Comparison of ENCODE assay signal across 21 mouse cellular contexts in genomic region chr15:74187371-74188070, GRCm38 (mm10).
DNase-seq lines count a peak whose midpoint lies in the region; ATAC-seq lines count a peak whose summit lies in the region.
"Had no signal": no experiment of that assay in that cellular context is flagged by ENCODE, and none has a peak within 500 bp of the region (broad histone marks: within the 10 kb centered on the region; RNA-seq: fewer than 3 reads in every experiment).

No protein-coding gene starts in this region.

- H3K4me3 ChIP-seq in midbrain, embryonic 11.5 days (ENCODE audit: low read depth, low read length) = no peak overlapping the region
- no peak overlapping the region for H3K4me3 ChIP-seq in midbrain, embryonic 16.5 days (ENCODE audit: low read depth, low read length)
- H3K4me3 ChIP-seq in intestine, embryonic 16.5 days (ENCODE audit: low read length) = no peak overlapping the region
- H3K4me3 ChIP-seq: embryonic facial prominence, embryonic 13.5 days; forebrain, embryonic 12.5 days; heart, embryonic 10.5 days; hindbrain, embryonic 13.5 days had no signal

- H3K4me1 ChIP-seq in midbrain, embryonic 11.5 days (ENCODE audit: control insufficient read depth, insufficient read depth, low read length) = no peaks in the 10 kb centered on the region
- H3K4me1 ChIP-seq in midbrain, embryonic 16.5 days (ENCODE audit: control insufficient read depth, insufficient read depth, low read length) = peaks cover 7% of the 10 kb centered on the region; the same call in 1 of the 2 replicates
- no peaks in the 10 kb centered on the region for H3K4me1 ChIP-seq in intestine, embryonic 16.5 days (ENCODE audit: control insufficient read depth, insufficient read depth, low read length)
- H3K4me1 ChIP-seq: embryonic facial prominence, embryonic 13.5 days; heart, embryonic 10.5 days had no signal

- H3K27me3 ChIP-seq in midbrain, embryonic 11.5 days (ENCODE audit: control insufficient read depth, insufficient read depth, low read length) = no peaks in the 10 kb centered on the region
- H3K27me3 ChIP-seq in midbrain, embryonic 16.5 days (ENCODE audit: control insufficient read depth, insufficient read depth, low read depth, low read length) = no peaks in the 10 kb centered on the region
- H3K27me3 ChIP-seq in intestine, embryonic 16.5 days (replicated peaks; ENCODE audit: control insufficient read depth, insufficient read depth, low read length) = no peaks in the 10 kb centered on the region
- H3K27me3 ChIP-seq: embryonic facial prominence, embryonic 13.5 days had no signal

- H3K4me2 ChIP-seq in midbrain, embryonic 11.5 days = no peak overlapping the region
- no peak overlapping the region for H3K4me2 ChIP-seq in midbrain, embryonic 16.5 days (ENCODE audit: low read length)
- no peak overlapping the region for H3K4me2 ChIP-seq in intestine, embryonic 16.5 days (ENCODE audit: low read depth, low read length)
- H3K4me2 ChIP-seq: embryonic facial prominence, embryonic 13.5 days; forebrain, embryonic 12.5 days; hindbrain, embryonic 13.5 days had no signal

- ATAC-seq in midbrain, embryonic 11.5 days (ENCODE audit: low FRiP score) = no peak
- no peak for ATAC-seq in midbrain, embryonic 16.5 days
- no peak for ATAC-seq in intestine, embryonic 16.5 days
- ATAC-seq: inflammation-experienced regulatory T-cells, adult 6 months had no signal

- H3K27ac ChIP-seq in midbrain, embryonic 11.5 days (ENCODE audit: low read depth, low read length) = no peak overlapping the region
- H3K27ac ChIP-seq in midbrain, embryonic 16.5 days (ENCODE audit: low read length) = no peak overlapping the region; the same call in 1 of the 2 replicates
- H3K27ac ChIP-seq in intestine, embryonic 16.5 days (ENCODE audit: low read length) = no peak overlapping the region
- H3K27ac ChIP-seq: embryonic facial prominence, embryonic 13.5 days; forebrain, embryonic 12.5 days; heart, embryonic 10.5 days; hindbrain, embryonic 13.5 days had no signal

- no peaks in the 10 kb centered on the region for H3K36me3 ChIP-seq in midbrain, embryonic 11.5 days (ENCODE audit: control insufficient read depth, insufficient read depth, low read length)
- H3K36me3 ChIP-seq in midbrain, embryonic 16.5 days (ENCODE audit: control insufficient read depth, insufficient read depth, low read length) = no peaks in the 10 kb centered on the region
- no peaks in the 10 kb centered on the region for H3K36me3 ChIP-seq in intestine, embryonic 16.5 days (ENCODE audit: control insufficient read depth, insufficient read depth, low read length)
- H3K36me3 ChIP-seq: embryonic facial prominence, embryonic 13.5 days; forebrain, embryonic 12.5 days; G1E; heart, embryonic 10.5 days; hindbrain, embryonic 13.5 days had no signal

- H3K9me3 ChIP-seq in midbrain, embryonic 11.5 days (ENCODE audit: control insufficient read depth, low read length) = no peaks in the 10 kb centered on the region
- no peaks in the 10 kb centered on the region for H3K9me3 ChIP-seq in midbrain, embryonic 16.5 days (replicated peaks; ENCODE audit: control insufficient read depth, low read length, poor library complexity, severe bottlenecking)
- H3K9me3 ChIP-seq in intestine, embryonic 16.5 days (ENCODE audit: control insufficient read depth, low read length) = no peaks in the 10 kb centered on the region
- H3K9me3 ChIP-seq: embryonic facial prominence, embryonic 13.5 days; forebrain, embryonic 12.5 days; heart, embryonic 10.5 days; hindbrain, embryonic 13.5 days had no signal

- no peak overlapping the region for H3K9ac ChIP-seq in midbrain, embryonic 11.5 days (ENCODE audit: low read length)
- no peak overlapping the region for H3K9ac ChIP-seq in midbrain, embryonic 16.5 days (ENCODE audit: low read depth, low read length)
- H3K9ac ChIP-seq in intestine, embryonic 16.5 days (ENCODE audit: low read depth, low read length) = no peak overlapping the region
- H3K9ac ChIP-seq: embryonic facial prominence, embryonic 13.5 days; forebrain, embryonic 12.5 days; hindbrain, embryonic 13.5 days had no signal

- peak; percentile 65 for DNase-seq in midbrain, embryonic 11.5 days (ENCODE audit: low spot score, missing footprints)
- peak; percentile 30 for DNase-seq in A20 (ENCODE audit: low read depth, low spot score)
- DNase-seq in ES-CJ7 (ENCODE audit: low read depth, low spot score) = peak; percentile 93
- peak; percentile 92 for DNase-seq in ZHBTc4 (ENCODE audit: low read depth, low spot score)
- no peak for DNase-seq in adrenal gland, adult (ENCODE audit: inconsistent age in 2 of 2, low spot score in 1 of 2)
- no peak for DNase-seq in right cerebral cortex, postnatal 25 days
- DNase-seq: adrenal gland, postnatal 10 days; cerebellum, adult 11-12 months; cerebellum, adult 9-10 months; cerebellum, postnatal 36 days; gastrocnemius, postnatal 10 days; heart, postnatal 14 days; kidney, adult 11 months had no signal

Comparison
In these comparisons a context has a peak if more than half of its experiments do, and no peak if none do; other contexts are left out.
1. DNase-seq: peak in midbrain, embryonic 11.5 days (single experiment), A20 (single experiment), ES-CJ7 (single experiment) and ZHBTc4 (single experiment); none in adrenal gland, adult (0 of 2) and right cerebral cortex, postnatal 25 days (single experiment).